Mouse (Mus musculus) layer of hippocampus, adult 2 months (tissue): Measurements from ENCODE around the gene Gm28961. TPM values are rescaled to one million over a fixed set of nuclear protein-coding genes. Genes with fewer than 3 reads are reported as not detected.
"Not testable (repeated sequence)": the region's sequence is repeated elsewhere in the genome, so short reads cannot be mapped to it uniquely, and the experiment has no call there.

Experiments used
- DNase-seq, 2 experiments: peaks; one replicate each; pipeline ENCODE4 v3.0.0; 2022; ENCODE audit warnings: low spot score in 2 of 2
- H3K27ac ChIP-seq: fragments of 200-600 bp; 2 replicates; pipeline ENCODE4 v1.8.1; 2022
- H3K4me3 ChIP-seq: fragments of 200-600 bp; 2 replicates; pipeline ENCODE4 v1.8.1; 2022; ENCODE audit warnings: mild to moderate bottlenecking
- long read RNA-seq, 2 experiments: library from polyadenylated mRNA; stranded (forward); transcript quantifications; one replicate each; pipeline ENCODE4 v2.0.0; 2021; ENCODE audit warnings: borderline mapping rate in 2 of 2
- total RNA-seq, 2 experiments: library from RNA; stranded (reverse); gene quantifications; 2 replicates each; pipeline ENCODE4 v1.2.3; 2021

Gm28961 gene
- not detected for total RNA-seq
- long read RNA-seq, experiment 1 = 0 reads
- long read RNA-seq, experiment 2 = 0 reads

GRCm38 (mm10) chrY:57705397-57705796 lies at the start of gene Gm28961:
Gene Gm28961, plus strand, starts transcription at chrY:57705697.
- not testable (repeated sequence) for DNase-seq, H3K4me3 ChIP-seq, H3K27ac ChIP-seq

Other genes starting within 250 kb of the Gm28961 start
- not detected for gene Gm21943, start 172.0 kb upstream of the Gm28961 start, total RNA-seq